Mouse (Mus musculus): ENCODE data around the gene Rasa2. TPM values are rescaled to one million over a fixed set of nuclear protein-coding genes. Genes with fewer than 3 reads are reported as not detected.

Rasa2 gene
- total RNA-seq, 2 experiments from 2014 or later: 3.0 to 4.1 TPM

GRCm38 (mm10) chr9:96610813-96611212 lies 20.6 kb downstream of the Rasa2 start:
- intact Hi-C loops (cut with DNase I; ENCODE audit: low total_unique reads): no loop called here
- DNase-seq: no peak

DNA sequence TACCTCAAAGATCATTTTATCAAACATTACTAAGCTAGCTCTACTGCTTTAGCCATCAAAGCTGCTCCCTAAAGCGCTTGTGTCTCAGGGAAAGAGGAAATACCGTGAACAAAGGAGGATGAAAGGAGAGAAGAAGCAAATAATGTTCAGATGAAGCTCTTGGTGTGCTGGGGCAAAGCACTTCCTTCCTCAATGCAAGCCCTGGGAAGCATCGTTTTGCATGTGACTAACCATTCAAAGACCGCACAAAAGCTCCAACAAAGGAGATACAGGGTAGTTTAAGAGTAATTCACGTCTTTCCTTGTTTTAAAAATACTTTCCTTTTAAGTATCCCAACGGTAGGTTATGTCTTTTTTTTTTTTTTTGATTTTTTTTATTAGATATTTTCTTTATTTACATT lies 28.0 kb downstream of the Rasa2 start:
- no peak for DNase-seq
- intact Hi-C loops (cut with DNase I; ENCODE audit: low total_unique reads): no loop called here

GRCm38 (mm10) chr9:96597899-96598298 lies 33.5 kb downstream of the Rasa2 start:
- DNase-seq: no peak
- intact Hi-C loops (cut with DNase I; ENCODE audit: low total_unique reads): loop anchor here (10.0 kb wide), 1 partner anchor 47 kb away; no protein-coding TSS in a partner anchor

GRCm38 (mm10) chr9:96592670-96593600 lies 38.5 kb downstream of the Rasa2 start:
- intact Hi-C loops (cut with DNase I; ENCODE audit: low total_unique reads): loop anchor here (10.0 kb wide), 1 partner anchor 52 kb away; no protein-coding TSS in a partner anchor
- no peak for DNase-seq

DNA sequence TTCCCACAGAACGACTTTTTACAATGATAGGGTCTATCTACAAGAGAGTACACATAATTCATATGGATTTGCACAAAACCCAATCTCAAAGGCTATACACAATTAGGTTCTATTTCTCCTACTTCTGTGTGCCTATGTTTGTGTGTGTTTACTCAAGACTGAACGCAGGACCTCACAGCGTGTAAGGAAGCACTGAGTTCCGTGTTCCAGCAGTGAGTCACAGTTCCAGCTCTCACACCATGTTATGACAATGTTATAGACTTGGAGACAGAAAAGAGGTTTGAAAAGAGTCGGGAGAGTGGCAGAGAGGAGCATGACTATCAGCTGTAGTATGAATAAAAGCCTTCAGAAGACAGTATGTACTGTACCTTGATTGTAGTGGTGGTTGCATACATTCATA lies 42.1 kb downstream of the Rasa2 start:
- intact Hi-C loops (cut with DNase I; ENCODE audit: low total_unique reads): no loop called here
- no peak for DNase-seq

- DNase-seq: no peak
- intact Hi-C loops (cut with DNase I; ENCODE audit: low total_unique reads): no loop called here
Observed at GRCm38 (mm10) chr9:96583496-96583895, 47.9 kb downstream of the Rasa2 start.

- intact Hi-C loops (cut with DNase I; ENCODE audit: low total_unique reads): no loop called here
- DNase-seq: no peak
Observed at GRCm38 (mm10) chr9:96583076-96583475, 48.3 kb downstream of the Rasa2 start.

- intact Hi-C loops (cut with DNase I; ENCODE audit: low total_unique reads): loop anchor here (10.0 kb wide), 1 partner anchor 237 kb away; no protein-coding TSS in a partner anchor
- no peak for DNase-seq
Observed at GRCm38 (mm10) chr9:96578190-96578589, 53.2 kb downstream of the Rasa2 start.

- intact Hi-C loops (cut with DNase I; ENCODE audit: low total_unique reads): loop anchor here (2.0 to 10.0 kb wide), 2 partner anchors 177 to 237 kb away; no protein-coding TSS in a partner anchor
- no peak for DNase-seq
Observed at GRCm38 (mm10) chr9:96577674-96578073, 53.7 kb downstream of the Rasa2 start.

DNA sequence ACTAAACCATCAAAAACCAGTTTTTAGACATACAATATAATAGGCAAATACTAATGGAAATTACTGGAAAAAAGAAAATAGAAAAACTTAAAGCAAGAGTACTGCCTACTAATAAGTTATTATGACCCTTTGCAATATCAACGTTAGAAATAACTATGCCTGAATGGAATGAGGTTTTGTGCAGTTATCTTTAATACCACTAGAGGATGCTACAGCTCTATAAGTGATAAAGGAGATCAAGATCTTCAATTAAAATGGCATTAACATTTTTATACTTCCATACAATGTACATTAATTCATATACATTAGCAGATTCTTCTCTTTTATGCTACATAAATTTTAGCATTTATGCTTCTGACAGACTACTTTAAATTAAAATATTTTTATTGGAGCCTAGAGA lies 58.2 kb downstream of the Rasa2 start:
- intact Hi-C loops (cut with DNase I; ENCODE audit: low total_unique reads): loop anchor here (2.0 to 10.0 kb wide), 2 partner anchors 78 to 242 kb away; no protein-coding TSS in a partner anchor
- no peak for DNase-seq

DNA sequence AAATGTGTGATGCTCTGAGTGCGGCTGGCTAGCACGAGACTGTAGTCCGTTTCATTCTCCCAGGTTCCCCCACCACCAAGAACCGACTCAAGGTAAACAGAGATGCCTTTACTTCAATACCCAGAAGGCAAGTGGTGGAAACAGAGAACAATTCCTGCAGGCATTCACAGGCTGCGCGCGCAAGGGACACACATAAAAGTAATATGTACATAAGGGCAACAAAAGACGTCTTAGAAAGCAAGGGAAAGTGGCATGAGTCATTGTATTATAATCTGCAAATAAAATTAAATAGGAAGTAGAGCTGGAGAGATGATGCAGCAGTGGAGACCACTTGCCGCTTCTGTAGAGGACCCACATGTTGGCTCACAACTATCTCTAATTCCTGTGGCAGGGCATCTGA lies 58.7 kb downstream of the Rasa2 start:
- intact Hi-C loops (cut with DNase I; ENCODE audit: low total_unique reads): loop anchor here (2.0 to 10.0 kb wide), 2 partner anchors 78 to 242 kb away; no protein-coding TSS in a partner anchor
- DNase-seq: no peak

- DNase-seq: no peak
- intact Hi-C loops (cut with DNase I; ENCODE audit: low total_unique reads): no loop called here
Observed at GRCm38 (mm10) chr9:96566470-96566996, 64.9 kb downstream of the Rasa2 start.

- intact Hi-C loops (cut with DNase I; ENCODE audit: low total_unique reads): no loop called here
- DNase-seq: no peak
Observed at GRCm38 (mm10) chr9:96563501-96563900, 67.9 kb downstream of the Rasa2 start.

DNA sequence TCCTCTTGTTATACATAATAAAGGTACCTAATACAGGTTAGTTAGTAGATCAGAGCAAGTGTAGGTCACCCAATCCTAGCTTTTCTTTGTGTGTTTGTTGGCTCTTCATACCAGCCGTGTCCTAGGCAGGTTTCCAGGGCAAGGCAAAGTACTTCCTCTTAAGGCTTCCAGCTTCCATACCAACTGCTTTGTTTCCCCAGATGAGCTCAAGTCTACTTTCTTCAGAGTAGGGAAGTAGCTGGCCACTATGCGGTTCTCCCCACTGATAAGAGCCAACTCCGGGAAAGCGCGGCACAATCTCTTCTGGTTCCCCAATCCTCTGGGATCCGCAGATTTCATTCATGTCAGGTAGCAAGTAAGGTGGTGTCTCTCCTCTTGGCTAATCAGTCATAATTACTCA lies 72.3 kb downstream of the Rasa2 start:
- intact Hi-C loops (cut with DNase I; ENCODE audit: low total_unique reads): no loop called here
- no peak for DNase-seq

DNA sequence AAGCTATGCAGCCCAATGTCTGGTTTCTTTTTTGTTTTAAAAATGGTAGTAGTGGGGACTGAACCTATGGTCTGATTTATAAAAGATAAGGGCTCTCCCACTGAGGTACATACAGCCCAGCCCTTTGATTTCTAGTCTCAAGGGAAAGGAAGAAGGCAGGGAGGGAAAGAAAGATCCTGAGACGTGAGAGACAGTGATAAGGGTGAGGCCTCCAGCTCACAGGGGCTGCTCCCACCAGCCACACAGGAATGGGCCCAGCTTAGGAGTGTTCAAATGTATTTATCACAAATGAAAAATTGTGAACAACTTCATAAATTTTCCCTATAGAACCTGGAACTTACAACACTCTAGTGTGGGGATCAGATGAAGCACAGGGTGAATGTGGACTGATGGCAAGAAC lies 72.8 kb downstream of the Rasa2 start:
- intact Hi-C loops (cut with DNase I; ENCODE audit: low total_unique reads): no loop called here
- no peak for DNase-seq

DNA sequence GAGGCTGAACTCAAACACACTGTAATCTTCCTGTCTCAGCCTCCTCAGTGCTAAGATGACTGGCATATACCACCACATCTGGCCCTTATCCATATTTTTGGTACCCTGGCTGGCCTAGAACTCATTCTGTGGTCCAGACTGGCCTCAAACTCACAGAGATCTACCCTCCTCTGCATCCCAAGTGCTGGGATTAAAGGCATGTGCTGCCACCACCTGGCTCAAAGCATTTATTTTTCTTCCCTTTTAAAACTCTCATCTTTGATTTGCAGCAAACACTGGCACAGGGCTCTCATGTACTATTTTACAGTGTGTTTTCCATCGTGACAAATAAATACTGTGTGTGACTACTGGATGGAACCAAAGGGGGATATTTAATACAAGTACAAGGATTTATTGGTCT lies 77.3 kb downstream of the Rasa2 start:
- DNase-seq: no peak
- intact Hi-C loops (cut with DNase I; ENCODE audit: low total_unique reads): no loop called here

- DNase-seq: no peak
- intact Hi-C loops (cut with DNase I; ENCODE audit: low total_unique reads): no loop called here
Observed at GRCm38 (mm10) chr9:96545410-96545809, 86.0 kb downstream of the Rasa2 start.

DNA sequence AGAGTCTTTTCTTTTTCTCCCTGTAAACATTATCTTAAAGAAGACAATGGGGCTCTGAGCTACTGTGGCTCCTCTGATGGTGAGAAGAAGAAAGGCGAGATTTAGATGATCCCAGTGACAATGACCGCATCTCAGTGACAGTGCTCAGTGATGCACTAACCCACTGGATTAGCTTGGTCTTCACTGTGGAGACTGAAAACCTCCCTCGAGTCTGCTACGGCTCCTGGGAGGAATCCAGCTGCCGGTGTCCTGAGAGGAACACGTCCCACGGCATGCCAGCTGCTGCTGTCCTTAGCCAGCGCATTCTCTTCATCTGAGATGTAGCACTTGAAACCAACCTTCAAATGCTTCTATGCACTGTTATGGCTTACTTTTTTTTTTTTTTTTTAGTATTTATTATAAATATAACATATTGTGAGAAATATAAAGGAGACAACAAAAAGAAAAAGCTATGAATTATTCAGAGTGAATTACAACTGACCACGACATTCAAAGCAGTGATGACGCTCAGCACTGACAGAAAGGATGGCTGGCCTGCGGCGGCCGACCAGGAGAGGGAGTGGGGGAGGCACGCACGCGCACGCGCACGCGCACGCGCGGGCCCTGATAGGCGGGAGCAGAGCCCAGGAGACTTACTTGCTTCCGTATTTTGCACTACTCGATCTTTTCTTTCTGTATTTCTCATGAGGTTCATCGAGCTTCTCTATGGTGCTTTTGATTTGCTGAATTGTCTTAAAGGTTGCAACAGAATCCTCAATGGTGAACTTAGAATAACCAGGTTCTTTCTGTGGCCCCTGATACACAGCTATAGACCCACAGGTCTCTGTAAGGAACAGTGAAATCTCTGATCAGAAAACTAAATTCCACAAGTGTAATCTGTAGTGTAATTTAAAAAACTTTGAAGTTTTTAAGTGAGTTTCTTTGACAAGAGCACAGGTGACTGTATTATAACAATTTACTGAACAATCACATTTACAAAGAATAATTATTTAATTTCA lies 87.5 kb downstream of the Rasa2 start:
- peak; percentile 74 for DNase-seq
- intact Hi-C loops (cut with DNase I; ENCODE audit: low total_unique reads): no loop called here

DNA sequence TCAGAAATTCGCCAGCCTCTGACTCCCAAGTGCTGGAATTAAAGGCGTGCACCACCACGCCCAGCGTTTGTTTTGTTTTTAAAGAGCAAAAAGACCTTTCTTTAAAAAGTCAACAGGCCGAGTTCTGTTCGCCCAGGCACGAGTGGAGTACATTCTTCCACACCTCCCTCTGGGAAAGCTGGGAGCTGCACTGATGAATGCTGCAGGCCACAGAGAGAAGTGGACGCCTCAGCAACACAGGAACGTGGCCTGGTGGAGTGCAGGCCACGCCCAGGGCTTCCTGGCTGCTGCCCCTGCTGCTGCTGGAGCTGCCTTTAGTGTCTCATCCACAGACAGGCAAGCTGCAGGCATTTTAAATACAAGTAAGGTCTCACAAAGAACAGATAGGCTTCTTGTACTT lies 92.5 kb downstream of the Rasa2 start:
- intact Hi-C loops (cut with DNase I; ENCODE audit: low total_unique reads): no loop called here
- DNase-seq: peak; percentile 49

DNA sequence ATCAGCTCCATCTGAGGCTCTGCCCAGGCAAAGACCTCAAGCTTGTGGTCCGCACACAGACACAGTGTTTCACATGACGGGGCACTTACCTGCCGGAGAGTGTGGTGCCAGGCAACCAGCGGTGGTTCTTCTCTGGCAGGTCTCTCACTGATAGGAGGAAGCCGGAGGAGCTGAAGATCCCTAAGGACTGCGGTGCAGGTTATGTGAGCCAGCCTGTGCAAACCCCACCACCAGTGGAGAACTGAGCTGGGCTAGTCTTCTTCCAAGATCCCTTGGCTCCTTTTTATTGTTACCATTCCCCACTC lies 93.8 kb downstream of the Rasa2 start:
- intact Hi-C loops (cut with DNase I; ENCODE audit: low total_unique reads): no loop called here
- DNase-seq: no peak

Measured in gastrocnemius, postnatal 14 days (tissue).